Mouse (Mus musculus) limb, embryonic 10.5 days (tissue): Measurements from ENCODE around the gene Ube2v1. TPM values are rescaled to one million over a fixed set of nuclear protein-coding genes. Genes with fewer than 3 reads are reported as not detected.

ENCODE experiments used
- DNase-seq: peaks from one replicate; pipeline ENCODE4 v3.0.0-alpha.2; 2017; ENCODE audit warnings: low spot score
- H3K27ac ChIP-seq: fragments of 300-500 bp; sonication (generic); 2 replicates; pipeline ENCODE4 v1.5.1; 2016; ENCODE audit warnings: mild to moderate bottlenecking
- H3K27me3 ChIP-seq: fragments of 300-500 bp; sonication (generic); 2 replicates; pipeline ENCODE4 v1.6.1; 2016; ENCODE audit warnings: low read depth, mild to moderate bottlenecking; ENCODE audit not compliant: poor library complexity, severe bottlenecking
- H3K36me3 ChIP-seq: fragments of 300-500 bp; sonication (generic); 2 replicates; pipeline ENCODE4 v1.6.1; 2016; ENCODE audit warnings: mild to moderate bottlenecking, moderate library complexity
- H3K4me1 ChIP-seq: fragments of 300-500 bp; sonication (generic); 2 replicates; pipeline ENCODE4 v1.6.1; 2016
- H3K4me3 ChIP-seq: fragments of 300-500 bp; sonication (generic); 2 replicates; pipeline ENCODE4 v1.5.1; 2016; ENCODE audit warnings: mild to moderate bottlenecking, moderate library complexity
- H3K9me3 ChIP-seq: fragments of 300-500 bp; sonication (generic); replicated peaks from 2 replicates; pipeline ENCODE4 v1.6.1; 2016; ENCODE audit warnings: mild to moderate bottlenecking
- WGBS: fragments of 180-500 bp; shearing (Covaris S2); methylation state at CpG from one replicate; pipeline ENCODE4 v1.1.7; 2016; 5-methylcytosine and 5-hydroxymethylcytosine counted together
- polyA plus RNA-seq: library from polyadenylated mRNA; unstranded; fragments of >200 nt; fragmentation: Nextera tagmentation; extraction: Ambion mirVana; gene quantifications from 2 replicates; pipeline ENCODE4 v1.2.1, GENCODE M21; 2016

Ube2v1 gene
- polyA plus RNA-seq, 1 experiment from 2014 or later = 375 TPM

DNA sequence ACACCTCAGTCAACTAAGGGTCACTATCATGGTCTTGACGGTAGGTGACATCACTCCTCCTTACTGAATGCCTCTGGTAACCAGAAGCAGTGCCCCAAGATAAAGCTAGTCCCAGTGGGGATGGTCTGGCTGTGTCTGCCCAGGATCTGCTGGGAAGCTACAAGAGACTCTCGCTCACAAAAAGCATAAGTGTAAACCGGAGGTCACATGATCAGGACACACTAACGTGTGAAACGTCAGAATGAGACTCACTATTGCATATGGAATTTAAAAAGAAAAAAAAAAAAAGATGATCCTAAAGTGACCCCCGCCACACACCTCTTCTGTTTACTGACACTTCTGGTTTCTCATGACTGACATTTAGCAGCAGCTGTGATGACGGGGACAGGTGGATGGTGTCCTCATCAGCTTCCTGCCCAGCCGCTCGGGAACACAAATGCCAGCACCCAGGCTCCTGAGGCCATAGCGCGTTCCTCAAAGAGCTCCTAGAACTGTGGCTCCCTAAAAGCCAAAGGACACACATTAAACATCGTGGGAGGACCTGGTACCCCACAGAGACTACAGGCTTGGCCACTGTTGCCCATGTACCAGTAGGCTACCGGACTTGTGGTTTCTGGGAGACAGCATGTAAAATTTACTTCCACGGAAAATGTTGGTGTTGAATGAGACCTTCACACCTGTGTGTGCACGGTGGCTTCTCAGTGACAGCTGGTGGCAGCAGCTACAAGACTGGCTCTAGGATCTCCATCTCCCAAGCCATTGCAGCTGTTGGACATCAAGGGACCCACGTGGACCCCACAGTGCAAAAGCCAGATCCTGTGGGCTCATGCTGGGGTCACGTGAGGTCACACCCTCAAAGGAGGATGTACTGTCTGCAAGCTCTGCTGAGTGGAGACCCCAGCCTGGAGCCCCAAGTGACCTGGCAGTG lies 25.8 kb downstream of the Ube2v1 start:
- Histone ChIP-seq H3K27ac (no peak overlapping the region), H3K9me3 (no peaks in the 10 kb centered on the region), H3K4me3 (no peak overlapping the region), H3K27me3 (peaks cover under 1% of the 10 kb centered on the region; the same call in 1 of the 2 replicates), H3K4me1 (peaks cover 45% of the 10 kb centered on the region), H3K36me3 (peaks cover 39% of the 10 kb centered on the region)
- DNase-seq = no peak
- 80% methylated on average over 17 of the region's 17 CpGs for WGBS

DNA sequence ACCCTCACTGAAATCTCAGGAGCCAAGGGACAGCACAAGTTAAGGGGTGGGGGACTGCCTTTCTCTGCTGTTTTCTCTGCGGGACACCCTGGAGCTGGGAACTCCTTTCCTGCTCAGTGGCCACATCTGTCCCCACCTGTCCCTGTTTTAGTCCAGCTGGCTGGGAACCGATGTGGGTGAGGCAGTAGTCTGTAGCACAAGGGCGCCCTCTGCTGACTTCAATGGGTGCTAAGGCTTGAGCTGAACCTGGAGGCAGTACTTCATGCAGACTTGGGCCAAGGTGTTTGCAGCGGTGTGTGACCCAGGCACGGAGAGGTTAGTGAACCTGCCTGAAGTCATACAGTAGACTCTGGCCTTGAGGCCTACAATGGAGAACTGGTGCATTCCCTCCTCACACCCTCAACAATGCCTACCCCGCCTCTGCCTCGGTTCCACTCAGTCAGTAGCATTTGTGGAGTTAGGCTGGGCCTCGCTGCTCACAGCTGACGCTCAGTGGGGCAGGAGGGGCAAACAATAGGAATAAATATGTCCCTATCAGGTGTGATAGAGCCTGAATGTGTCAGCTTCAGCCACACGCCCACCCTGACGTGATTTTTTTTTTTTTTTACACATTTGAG lies 26.6 kb downstream of the Ube2v1 start:
- WGBS = 34% methylated on average over 11 of the region's 11 CpGs
- Histone ChIP-seq H3K4me3 (no peak overlapping the region), H3K36me3 (peaks cover 31% of the 10 kb centered on the region), H3K27ac (no peak overlapping the region), H3K27me3 (peaks cover 3% of the 10 kb centered on the region; the same call in 1 of the 2 replicates), H3K4me1 (peaks cover 53% of the 10 kb centered on the region), H3K9me3 (no peaks in the 10 kb centered on the region)
- peak; percentile 96 for DNase-seq

DNA sequence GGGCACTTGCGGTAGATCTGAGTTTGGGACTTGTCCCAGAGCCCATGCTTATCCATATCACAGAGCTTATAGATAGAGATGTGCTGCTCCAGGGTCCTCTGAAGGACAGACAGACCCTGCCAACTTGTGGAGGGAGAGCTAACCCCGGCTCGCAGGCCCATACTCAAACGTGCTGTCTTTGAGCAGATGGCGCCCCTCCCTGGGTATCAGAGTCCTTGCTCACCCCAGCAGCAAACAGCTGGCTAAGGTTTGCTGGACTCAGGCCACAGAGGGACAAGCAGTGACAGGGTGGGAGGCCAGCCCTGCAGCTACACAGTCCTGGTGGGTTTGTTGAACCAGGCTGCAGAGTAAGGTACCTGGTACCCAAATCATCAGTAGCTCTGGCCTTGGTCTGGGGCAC lies 28.9 kb downstream of the Ube2v1 start:
- peaks cover 76% of the 10 kb centered on the region for H3K4me1 ChIP-seq
- peaks cover 3% of the 10 kb centered on the region; the same call in 1 of the 2 replicates for H3K27me3 ChIP-seq
- WGBS = 32% methylated on average over 5 of the region's 5 CpGs
- H3K9me3 ChIP-seq = no peaks in the 10 kb centered on the region
- peaks cover 17% of the 10 kb centered on the region for H3K36me3 ChIP-seq
- H3K27ac ChIP-seq = peak overlapping the region; percentile 61
- no peak overlapping the region for H3K4me3 ChIP-seq
- DNase-seq = peak; percentile 66

DNA sequence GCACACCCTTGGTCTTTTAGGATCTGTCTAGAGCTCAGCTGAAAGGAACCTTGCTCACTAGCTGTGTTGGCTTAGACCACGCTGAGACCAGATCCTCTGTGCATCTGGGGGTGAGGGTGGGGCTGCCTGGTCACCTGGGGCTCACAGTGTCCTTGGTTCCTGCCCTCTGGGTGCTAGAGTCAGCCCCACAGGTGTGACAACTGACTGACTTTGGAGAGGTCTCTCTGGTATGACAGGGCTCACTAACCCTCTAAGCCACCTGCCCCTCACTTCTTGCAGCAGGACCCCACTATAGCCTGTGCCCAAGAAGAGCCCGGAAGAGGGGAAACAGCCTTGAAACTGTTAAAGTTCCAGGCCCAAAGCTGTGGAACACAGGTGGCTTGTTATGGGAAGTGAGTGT lies 29.5 kb downstream of the Ube2v1 start:
- Histone ChIP-seq H3K9me3 (no peaks in the 10 kb centered on the region), H3K27ac (peak overlapping the region; percentile 61), H3K4me3 (no peak overlapping the region), H3K36me3 (peaks cover 14% of the 10 kb centered on the region), H3K27me3 (peaks cover 3% of the 10 kb centered on the region; the same call in 1 of the 2 replicates), H3K4me1 (peaks cover 82% of the 10 kb centered on the region)
- 85% methylated on average over 2 of the region's 2 CpGs for WGBS
- DNase-seq = no peak

- Histone ChIP-seq H3K9me3 (no peaks in the 10 kb centered on the region), H3K27me3 (peaks cover 3% of the 10 kb centered on the region; the same call in 1 of the 2 replicates), H3K36me3 (no peaks in the 10 kb centered on the region), H3K4me1 (peaks cover 96% of the 10 kb centered on the region), H3K4me3 (no peak overlapping the region), H3K27ac (peak overlapping the region; percentile 92)
- 78% methylated on average over 8 of the region's 8 CpGs for WGBS
- DNase-seq = no peak
Observed at GRCm38 (mm10) chr2:167600481-167600995, 31.4 kb downstream of the Ube2v1 start.

DNA sequence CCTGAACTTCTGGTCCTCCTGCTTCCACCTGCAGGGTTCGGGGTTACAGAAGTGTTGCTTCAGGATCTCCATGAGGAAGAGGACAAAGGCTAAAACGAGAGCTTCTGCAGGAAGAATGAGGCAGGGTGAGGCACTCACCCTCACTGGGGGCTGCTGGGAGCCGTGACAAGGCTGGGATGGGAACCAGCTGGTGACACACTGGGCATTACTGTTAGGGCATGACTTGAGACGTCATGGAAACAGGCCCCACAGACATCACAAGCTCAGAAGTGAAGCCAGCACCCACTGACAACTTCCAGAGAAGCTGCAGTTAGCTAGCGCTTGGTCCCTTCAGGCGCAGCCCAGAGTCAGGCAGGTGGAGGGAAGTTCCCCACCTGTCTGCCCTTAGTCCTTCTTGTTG lies 32.0 kb downstream of the Ube2v1 start:
- 79% methylated on average over 6 of the region's 6 CpGs for WGBS
- Histone ChIP-seq H3K27ac (peak overlapping the region; percentile 92), H3K36me3 (no peaks in the 10 kb centered on the region), H3K4me3 (no peak overlapping the region), H3K4me1 (peaks cover 96% of the 10 kb centered on the region), H3K9me3 (no peaks in the 10 kb centered on the region), H3K27me3 (peaks cover 3% of the 10 kb centered on the region; the same call in 1 of the 2 replicates)
- DNase-seq = no peak

DNA sequence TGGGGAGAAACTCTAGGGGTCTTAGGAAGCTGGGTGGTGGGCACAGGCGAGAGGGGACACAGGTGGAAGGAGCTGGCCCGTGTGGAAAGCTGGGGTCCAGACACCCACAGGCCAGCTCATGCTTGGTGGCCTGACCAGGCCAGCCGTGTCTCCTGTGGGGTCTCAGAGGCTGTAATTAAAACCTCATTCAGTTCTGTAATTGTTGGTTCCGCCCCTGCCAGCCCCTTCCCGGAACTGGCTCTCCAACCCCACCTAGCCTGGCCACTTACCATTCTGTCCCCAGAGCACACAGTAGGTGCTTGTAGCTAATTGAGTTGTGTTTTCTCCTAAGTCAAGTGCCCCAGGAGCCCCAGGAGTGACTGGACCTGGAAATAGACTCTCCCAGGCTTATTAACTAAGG lies 32.7 kb downstream of the Ube2v1 start:
- peaks cover 96% of the 10 kb centered on the region for H3K4me1 ChIP-seq
- no peak overlapping the region for H3K4me3 ChIP-seq
- peaks cover 3% of the 10 kb centered on the region; the same call in 1 of the 2 replicates for H3K27me3 ChIP-seq
- H3K27ac ChIP-seq = peak overlapping the region; percentile 92; the same call in 1 of the 2 replicates
- H3K9me3 ChIP-seq = no peaks in the 10 kb centered on the region
- 32% methylated on average over 5 of the region's 5 CpGs for WGBS
- H3K36me3 ChIP-seq = no peaks in the 10 kb centered on the region
- DNase-seq = peak; percentile 40

DNA sequence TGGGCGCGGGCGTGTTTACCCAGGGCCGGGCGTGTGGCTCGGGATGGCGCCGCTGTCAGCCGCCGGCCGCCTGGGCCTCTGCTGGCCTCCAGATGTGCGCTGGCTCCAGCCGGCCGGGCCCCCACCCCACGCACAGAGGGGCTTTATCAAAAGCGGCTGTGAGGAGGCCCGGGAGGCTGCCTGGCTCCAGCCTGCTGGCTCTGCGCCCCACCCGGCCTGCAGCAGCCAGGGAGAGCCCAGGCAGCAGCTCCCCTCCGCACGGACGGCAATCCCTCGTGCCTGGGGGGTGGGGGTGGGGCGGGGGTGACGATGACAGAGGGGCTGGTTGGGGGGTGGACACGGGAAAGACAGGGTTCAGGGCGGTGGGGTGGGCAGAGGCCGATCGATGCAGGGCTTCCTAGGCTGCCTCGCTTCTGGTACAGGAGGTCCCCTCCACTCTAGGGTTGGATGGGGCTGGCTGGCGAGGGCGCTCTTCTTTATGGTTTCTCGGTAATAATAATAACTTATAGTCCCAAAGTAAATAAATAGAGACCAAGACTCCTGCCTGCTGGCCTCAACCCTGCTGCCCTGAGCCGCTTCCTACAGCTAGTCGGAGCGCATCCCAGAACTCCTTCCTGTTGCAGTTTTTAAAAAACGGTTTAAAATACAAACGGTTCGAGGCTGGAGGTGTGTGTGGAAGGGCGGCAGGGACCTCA lies 34.3 kb downstream of the Ube2v1 start:
- WGBS = 15% methylated on average over 40 of the region's 40 CpGs
- peak overlapping the region; percentile 45 for H3K4me3 ChIP-seq
- H3K9me3 ChIP-seq = no peaks in the 10 kb centered on the region
- peak overlapping the region; percentile 92 for H3K27ac ChIP-seq
- H3K4me1 ChIP-seq = peaks cover 92% of the 10 kb centered on the region
- H3K27me3 ChIP-seq = peaks cover 3% of the 10 kb centered on the region; the same call in 1 of the 2 replicates
- DNase-seq = peak; percentile 93
- no peaks in the 10 kb centered on the region for H3K36me3 ChIP-seq

DNA sequence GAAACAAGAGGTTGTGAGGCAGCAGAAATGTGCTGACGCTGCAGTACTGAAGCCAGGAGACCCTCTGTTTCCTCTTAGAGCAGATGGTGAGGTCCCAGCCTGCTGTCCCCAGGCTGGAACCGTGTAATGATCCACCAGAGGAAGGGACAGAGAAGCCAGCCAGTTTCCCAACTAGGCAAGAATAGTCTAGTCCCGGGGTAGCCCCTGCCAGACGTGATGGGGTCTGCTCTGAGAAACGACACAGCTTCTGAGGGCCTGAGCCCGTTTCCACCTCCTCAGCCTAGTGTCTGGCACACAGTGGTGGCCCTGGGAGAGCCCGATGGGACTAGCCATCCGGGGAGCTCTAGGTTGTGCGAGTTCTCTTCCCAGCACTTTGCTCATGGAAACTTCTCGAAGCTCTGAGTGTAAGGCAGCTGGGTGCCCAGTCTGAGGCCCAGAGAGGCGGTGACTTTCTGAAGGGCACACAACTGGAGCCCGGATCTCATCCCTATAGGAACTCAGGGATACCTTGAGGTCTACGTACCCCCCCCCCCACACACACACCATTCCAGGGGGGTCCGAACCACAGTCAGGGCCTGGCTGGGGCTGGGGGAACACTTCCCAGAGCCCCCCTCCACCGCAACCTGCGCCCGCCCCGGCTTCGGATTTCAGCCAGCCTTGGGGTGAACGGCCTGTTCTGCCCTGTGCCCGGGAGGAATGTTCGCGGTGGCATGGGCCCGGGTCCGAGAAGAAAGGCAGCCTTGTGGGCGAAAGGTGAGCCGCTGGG lies 35.0 kb downstream of the Ube2v1 start:
- Histone ChIP-seq H3K36me3 (no peaks in the 10 kb centered on the region), H3K27ac (peak overlapping the region; percentile 92), H3K4me3 (peak overlapping the region; percentile 45), H3K9me3 (no peaks in the 10 kb centered on the region), H3K4me1 (peaks cover 85% of the 10 kb centered on the region), H3K27me3 (peaks cover 3% of the 10 kb centered on the region; the same call in 1 of the 2 replicates)
- DNase-seq = peak; percentile 64
- WGBS = 19% methylated on average over 27 of the region's 27 CpGs

DNA sequence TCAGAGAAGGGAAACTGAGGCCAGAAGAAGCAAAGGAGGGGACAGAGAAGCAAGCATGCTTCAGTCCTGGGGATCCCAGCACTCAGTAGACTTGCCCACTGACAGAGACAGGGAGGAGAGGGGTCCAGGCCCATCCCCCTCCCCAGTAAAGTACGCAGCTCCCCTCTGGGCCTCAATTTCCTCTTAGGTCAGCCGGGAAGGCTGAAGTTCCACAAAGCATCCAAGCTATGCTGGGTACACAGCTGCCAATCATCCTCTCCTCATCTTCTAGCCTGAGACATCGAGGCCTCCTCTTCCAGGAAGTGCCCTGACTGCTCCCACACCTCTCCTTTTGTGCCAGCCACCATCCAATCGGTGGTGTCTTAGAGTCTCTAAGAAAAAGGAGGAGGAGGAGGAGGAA lies 35.6 kb downstream of the Ube2v1 start:
- no peak for DNase-seq
- 9% methylated on average over 4 of the region's 4 CpGs for WGBS

DNA sequence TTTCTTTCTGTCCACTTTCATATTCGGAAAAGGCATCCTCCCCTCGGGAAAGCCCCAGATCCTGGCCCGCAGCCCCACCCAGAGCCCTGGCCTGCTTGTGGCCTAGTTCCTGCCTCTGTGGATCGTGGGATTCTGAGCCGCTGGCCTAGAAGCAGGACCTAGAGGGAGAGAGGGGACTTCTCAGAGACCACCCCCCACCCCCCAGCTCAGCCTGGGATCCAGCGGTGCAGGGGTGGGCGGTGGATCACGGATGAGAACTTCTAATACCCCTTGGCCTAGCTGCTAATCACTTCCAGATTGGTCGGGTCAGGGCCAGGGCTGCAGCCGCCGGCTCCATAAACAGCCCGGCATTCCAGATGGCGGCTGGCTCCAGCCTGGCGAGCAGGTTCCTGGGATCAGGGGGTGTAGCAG lies 36.1 kb downstream of the Ube2v1 start:
- no peaks in the 10 kb centered on the region for H3K27me3 ChIP-seq
- peak overlapping the region; percentile 45 for H3K4me3 ChIP-seq
- H3K9me3 ChIP-seq = no peaks in the 10 kb centered on the region
- peak overlapping the region; percentile 92 for H3K27ac ChIP-seq
- no peaks in the 10 kb centered on the region for H3K36me3 ChIP-seq
- peak; percentile 94 for DNase-seq
- H3K4me1 ChIP-seq = peaks cover 84% of the 10 kb centered on the region
- 6% methylated on average over 14 of the region's 14 CpGs for WGBS

More for the DNA sequence above, 35.6 kb downstream of the Ube2v1 start:
- H3K27me3 ChIP-seq = peaks cover 3% of the 10 kb centered on the region; the same call in 1 of the 2 replicates
- H3K4me3 ChIP-seq = peak overlapping the region; percentile 45
- peaks cover 87% of the 10 kb centered on the region for H3K4me1 ChIP-seq
- no peaks in the 10 kb centered on the region for H3K9me3 ChIP-seq
- peak overlapping the region; percentile 92 for H3K27ac ChIP-seq
- no peaks in the 10 kb centered on the region for H3K36me3 ChIP-seq
